Mouse (Mus musculus): ENCODE data around the gene Rnf2. TPM values are rescaled to one million over a fixed set of nuclear protein-coding genes. Genes with fewer than 3 reads are reported as not detected.
A peak's percentile ranks its signal among the peaks of the same experiment; 100 is the strongest.
"Not testable (repeated sequence)": the region's sequence is repeated elsewhere in the genome, so short reads cannot be mapped to it uniquely, and the experiment has no call there.

Gene Rnf2
- total RNA-seq, 2 experiments from 2014 or later, result 46.3 to 67.1 TPM

- DNase-seq (ENCODE audit: low spot score in 2 of 2), result no peak
These were observed 10.9 kb downstream of the Rnf2 start for GRCm38 (mm10) chr1:151489806-151490205.

- no peak for DNase-seq (ENCODE audit: low spot score in 2 of 2)
These were observed 16.0 kb downstream of the Rnf2 start for GRCm38 (mm10) chr1:151484754-151485153.

GRCm38 (mm10) chr1:151483568-151483967 is 17.2 kb downstream of the Rnf2 start:
- no peak for DNase-seq (ENCODE audit: low spot score in 2 of 2)

- DNase-seq (ENCODE audit: low spot score in 2 of 2), result no peak
These were observed 18.3 kb downstream of the Rnf2 start for GRCm38 (mm10) chr1:151482497-151482896.

DNA sequence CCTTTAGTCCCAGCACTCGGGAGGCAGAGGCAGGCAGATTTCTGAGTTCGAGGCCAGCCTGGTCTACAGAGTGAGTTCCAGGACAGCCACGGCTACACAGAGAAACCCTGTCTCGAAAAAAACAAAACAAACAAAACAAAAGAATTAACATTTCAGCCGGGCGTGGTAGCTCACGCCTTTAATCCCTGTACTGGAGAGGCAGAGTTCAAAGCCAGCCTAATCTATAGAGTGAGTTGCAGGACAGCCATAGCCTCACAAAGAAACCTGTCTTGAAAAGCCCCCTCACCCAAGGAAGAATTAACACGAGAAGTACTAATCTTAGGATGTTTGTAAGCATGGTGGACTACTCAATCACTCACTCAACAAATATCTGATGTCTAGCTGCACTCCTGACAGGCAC is 28.4 kb downstream of the Rnf2 start:
- not testable (repeated sequence) for DNase-seq (ENCODE audit: low spot score in 2 of 2)

DNA sequence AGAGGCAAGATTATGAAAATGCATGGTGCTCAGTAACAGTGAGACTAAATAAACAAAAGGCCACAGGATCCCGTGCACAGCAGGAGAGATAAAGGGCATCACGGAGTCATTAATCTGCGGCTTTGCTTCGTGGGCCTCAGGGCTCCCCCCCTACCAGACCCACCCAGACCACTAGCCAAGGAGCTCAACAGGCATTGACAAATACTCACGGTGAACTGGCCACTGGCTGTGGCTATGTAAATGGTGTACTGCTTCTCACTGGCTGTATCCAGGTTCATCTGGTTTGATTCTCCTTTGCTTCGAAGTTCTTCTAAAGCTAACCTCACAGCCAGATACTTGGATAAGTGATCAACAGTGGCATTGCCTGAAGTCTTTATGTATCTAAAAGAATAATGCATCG is 29.3 kb downstream of the Rnf2 start:
- no peak for DNase-seq (ENCODE audit: low spot score in 2 of 2)

- DNase-seq (ENCODE audit: low spot score in 2 of 2), result no peak
These were observed 34.2 kb downstream of the Rnf2 start for GRCm38 (mm10) chr1:151466571-151466970.

DNA sequence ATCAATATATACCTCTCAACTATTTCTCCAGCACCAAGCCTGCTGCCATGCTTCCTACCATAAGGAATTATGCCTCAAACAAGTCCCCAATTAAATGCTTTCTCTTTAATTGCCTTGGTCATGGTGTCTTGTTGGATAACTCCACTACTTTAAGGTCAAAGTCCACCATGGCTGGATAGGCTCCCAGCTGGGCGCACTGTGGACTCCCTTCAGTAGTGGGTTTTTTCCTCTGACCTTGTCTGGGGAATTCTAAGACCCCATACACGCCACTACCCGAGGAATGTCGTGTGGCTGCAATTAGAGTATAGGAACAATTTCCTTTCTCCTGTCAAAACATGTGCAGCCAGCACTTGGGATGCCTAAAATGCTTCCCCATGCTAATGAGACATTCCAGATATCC is 35.8 kb downstream of the Rnf2 start:
- no peak for DNase-seq (ENCODE audit: low spot score in 2 of 2)

DNA sequence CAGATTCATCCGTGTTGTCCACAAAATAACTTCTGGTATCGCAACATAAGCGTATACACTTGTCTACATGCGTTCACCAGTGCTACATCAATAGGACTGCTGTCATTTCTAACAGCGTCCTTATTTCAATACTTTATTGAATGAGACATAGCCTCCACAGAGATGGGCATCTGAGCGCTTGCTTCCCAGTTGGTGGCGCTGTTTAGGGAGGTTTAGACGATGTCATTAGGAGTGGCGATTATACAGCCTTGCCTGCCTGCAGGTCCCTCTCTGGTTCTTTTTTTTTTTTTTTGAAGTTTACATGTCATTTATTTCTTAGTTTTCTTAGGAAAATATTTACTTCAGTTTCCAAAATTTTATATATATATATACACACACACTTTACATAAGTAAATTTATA is 39.5 kb downstream of the Rnf2 start:
- no peak for DNase-seq (ENCODE audit: low spot score in 2 of 2)

DNA sequence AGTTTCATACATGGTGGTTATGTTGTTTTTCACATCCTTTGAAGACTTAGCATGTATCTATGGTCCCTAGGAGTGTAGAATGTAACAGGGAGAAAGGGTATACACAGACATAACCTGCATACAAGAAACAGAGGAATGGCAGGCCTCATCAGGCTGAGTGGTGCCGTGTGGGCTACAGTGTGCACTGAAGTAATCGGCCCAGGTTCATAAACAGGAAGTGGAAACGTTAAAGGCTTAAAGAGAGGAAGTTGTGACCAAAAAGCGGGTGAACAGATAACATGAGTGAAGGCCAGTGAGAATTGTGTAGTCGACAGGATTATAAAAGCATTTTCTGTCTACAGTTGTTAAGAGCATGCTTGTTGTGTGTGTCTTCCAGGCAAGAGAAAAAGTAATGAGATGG is 43.7 kb downstream of the Rnf2 start:
- DNase-seq (ENCODE audit: low spot score in 2 of 2), result no peak

DNA sequence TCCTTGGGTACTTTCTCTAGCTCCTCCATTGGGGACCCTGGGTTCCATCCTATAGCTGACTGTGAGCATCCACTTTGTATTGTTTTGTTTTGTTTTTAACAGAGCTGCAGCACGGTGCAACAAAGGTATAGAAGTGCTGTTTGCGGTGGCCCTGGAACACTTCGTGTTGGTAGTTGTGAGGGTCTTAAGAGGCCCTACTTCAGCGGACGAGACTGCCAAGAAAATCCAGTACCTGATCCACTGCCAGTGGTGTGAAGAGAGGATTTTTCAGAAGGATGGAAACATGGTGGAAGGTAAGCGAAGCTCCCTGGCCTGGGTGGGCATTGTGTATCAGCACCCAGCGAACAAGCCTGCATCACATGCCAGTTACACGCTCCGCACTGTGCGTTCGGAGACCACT is 48.8 kb downstream of the Rnf2 start:
- no peak for DNase-seq (ENCODE audit: low spot score in 2 of 2)

DNA sequence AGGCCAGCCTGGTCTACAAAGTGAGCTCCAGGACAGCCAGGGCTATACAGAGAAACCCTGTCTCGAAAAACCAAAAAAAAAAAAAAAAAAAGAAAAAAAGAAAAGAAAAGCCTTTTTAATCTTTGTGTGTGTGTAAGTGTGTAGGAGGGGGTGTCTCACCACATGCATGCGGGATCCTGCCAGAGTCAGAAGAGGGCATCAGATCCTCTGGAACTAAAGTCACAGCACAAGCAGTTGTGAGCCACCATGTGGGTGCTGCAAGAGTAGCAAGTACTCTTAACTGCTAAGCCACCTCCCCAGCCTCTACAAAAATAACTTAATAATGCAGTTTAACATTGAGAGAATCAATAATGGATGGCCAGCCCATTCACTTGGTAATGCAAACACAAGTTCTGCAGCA is 49.9 kb downstream of the Rnf2 start:
- DNase-seq (ENCODE audit: low spot score in 2 of 2), result no peak

GRCm38 (mm10) chr1:151449866-151450265 is 50.9 kb downstream of the Rnf2 start:
- DNase-seq (ENCODE audit: low spot score in 2 of 2), result no peak

- DNase-seq (ENCODE audit: low spot score in 2 of 2), result no peak
These were observed 65.3 kb downstream of the Rnf2 start for GRCm38 (mm10) chr1:151435431-151435830.

DNA sequence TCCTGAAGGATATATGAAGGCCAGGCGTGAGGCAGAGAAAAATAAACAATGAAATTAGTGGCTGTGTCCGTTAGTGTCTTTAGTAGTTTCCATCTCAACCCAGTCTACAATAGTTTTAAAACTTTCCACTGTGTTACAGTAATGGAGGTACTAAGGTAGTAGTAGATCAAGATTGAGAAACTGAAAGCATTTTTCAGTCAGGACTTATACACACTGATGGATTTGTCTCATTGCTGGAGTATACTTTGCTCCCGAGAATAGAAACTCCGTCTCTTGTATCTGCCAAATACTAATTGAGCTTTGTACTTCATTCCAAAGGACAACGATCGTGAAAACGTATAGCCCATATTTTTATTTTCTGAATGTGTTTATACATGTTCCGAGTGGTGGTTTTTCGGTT is 71.4 kb downstream of the Rnf2 start:
- DNase-seq (ENCODE audit: low spot score in 2 of 2), result no peak

DNA sequence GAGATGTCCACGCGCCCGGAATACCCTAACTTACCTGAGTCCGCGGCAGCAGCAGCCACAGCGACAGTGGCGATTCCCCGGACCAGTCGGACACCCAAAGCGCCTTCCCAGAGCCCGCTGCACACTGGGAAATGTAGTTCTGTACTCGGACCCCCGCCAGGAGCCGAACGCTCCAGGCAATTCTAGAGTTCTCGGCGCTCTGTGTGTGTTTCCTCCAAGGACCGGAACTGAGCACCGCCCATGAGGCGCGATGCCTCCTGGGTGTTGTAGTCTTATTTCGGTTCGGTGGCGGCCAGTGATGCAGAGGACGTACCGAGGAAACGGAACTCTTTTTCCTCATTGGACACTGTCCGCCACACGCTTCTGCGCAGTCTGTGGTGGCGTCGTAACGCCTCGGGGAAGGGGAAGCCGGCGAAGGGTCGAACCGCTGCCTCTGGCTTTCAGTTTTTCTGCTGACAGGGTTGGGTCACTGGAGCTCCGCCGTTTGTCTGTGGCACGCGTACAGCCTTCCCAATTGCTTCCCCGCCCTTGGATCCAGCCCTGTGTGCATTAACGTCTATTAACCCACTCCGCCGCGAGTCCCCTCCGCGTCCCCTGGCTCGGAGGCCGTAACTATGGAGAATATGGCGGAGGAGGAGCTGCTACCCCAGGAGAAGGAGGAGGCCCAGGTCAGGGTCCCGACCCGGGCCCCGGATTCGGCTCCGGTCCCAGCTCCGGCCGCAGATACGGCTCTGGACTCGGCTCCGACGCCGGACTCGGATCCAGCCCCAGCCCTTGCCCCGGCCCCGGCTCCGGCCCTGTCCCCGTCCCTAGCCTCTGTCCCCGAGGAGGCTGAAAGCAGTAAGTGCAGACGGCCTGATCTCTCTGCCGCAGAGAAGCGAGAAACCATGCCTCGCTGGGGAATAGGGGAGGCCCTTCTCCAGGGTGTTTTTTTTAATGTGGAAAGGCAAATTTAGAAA is 72.2 kb downstream of the Rnf2 start, which contains the start of the genes Swt1 and Trmt1l:
TSS of gene Swt1 (minus strand) at position 193 of the 959 bp plus-strand sequence.
TSS of gene Trmt1l (plus strand) at position 280 of the 959 bp plus-strand sequence.
- peak; percentile 91 to 95 for DNase-seq (ENCODE audit: low spot score in 2 of 2)

DNA sequence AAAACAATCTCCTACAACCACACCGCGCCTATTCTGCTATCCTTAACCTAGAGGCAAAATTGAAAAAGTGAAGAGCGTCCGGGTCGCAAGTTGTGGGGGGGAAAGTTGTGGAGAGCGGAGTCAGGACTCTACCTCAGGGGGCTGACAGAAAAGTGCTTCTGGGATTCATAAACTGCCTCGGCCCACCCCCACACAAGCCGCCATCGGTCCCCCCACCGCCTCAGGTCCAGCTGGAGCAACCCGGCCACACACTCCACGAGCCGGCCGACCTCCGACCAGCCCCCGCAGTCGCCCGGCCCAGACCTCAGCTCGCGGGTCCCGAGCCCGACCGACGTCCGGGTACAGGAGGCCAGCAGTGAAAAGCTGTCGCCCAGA is 72.9 kb downstream of the Rnf2 start:
- no peak for DNase-seq (ENCODE audit: low spot score in 2 of 2)

DNA sequence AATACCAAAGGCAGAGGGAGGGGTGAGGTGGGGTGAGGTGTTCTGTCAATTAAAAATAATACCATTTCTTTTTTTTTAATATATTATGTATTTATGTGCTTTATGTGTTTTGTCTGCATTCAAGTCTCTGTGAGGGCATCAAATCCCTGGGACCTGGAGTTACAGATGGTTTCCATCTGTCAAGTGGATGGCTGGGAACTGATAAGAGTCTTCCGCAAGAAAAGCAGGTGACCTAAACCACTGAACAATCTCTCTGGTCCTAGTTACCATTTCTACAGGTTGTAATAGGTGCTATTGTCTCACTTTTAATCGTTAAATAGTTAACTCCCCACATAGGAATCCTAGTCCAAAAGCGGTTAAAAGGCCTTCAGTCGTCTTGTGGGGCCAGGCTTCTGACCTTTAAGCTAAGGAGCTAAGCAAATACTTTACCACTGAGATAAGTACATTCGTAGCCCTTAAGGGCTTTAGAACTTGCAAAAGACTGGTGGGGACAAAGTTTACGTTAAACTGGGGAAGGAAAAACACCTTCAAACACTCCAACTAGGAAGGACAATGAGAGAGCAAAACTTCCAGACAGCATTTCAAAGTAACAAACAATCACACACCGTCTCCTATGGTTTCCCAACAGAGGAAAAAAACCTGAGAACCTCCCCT is 73.7 kb downstream of the Rnf2 start:
- peak in 1 of 2 experiments; percentile 10 for DNase-seq (ENCODE audit: low spot score in 2 of 2)

DNA sequence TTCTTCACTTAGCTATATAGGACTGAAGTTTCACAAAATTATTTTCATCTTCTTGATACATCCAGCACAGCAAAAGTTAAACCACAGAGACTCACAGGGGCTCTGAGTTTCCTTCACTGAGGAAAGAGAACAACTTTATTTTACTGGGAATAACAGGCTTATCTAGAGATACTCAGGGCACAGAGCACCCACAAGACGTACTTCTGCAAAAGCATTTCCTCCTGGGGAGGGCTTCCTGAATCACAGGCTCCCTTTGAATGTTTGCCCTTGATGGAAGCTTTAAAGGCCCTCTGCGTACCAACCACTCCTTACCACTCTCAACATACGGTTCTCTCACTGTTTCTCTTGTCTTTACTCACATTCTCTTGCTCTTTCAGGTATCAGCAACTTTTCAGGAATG is 78.6 kb downstream of the Rnf2 start:
- no peak for DNase-seq (ENCODE audit: low spot score in 2 of 2)

DNA sequence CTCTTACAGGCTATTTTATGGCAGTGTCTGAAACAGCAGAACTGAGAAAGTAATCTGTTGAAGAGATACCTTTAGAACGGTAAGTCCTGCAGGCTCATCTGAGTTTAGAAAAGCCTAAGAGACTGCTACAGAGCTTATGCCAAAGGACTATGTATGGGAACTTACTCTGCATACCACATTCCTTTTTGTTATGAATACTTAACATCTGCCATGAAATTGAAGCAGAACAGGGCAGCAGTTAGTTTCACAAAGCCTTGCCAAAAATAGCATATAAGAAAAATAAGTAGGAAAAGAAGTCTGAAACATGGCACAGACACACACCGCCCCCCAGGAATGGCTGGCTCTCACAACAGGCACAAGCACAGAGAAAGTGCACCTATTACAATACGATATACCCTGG is 90.9 kb downstream of the Rnf2 start:
- DNase-seq (ENCODE audit: low spot score in 2 of 2), result no peak

All from adrenal gland, adult 18-20 months (tissue).